Mouse (Mus musculus): ENCODE measurements around the gene Abcb7. TPM values are rescaled to one million over a fixed set of nuclear protein-coding genes. Genes with fewer than 3 reads are reported as not detected.

Abcb7 gene
- polyA plus RNA-seq (2012; rRNA removed): 3.5 and 5.7 TPM in 2 replicates
- 10.7 and 10.8 TPM in 2 replicates for polyA plus RNA-seq (2014; fragmentation: Nextera tagmentation; extraction: Ambion mirVana)

- Histone ChIP-seq H3K4me2 (ENCODE audit: low read depth) (peak within 1 kb of the TSS; percentile 65), H3K27ac (peak within 1 kb of the TSS; percentile 80), H3K9me3 (ENCODE audit: control insufficient read depth, low read length) (no peaks in the 10 kb centered on the region), H3K4me1 (replicated peaks; ENCODE audit: control insufficient read depth in 2 of 2, insufficient read depth in 2 of 2, low read length in 1 of 2) (peaks cover 0 to 3% of the 10 kb centered on the region in 2 experiments; a peak in 2 of 4 replicates), H3K9ac (replicated peaks) (peak within 1 kb of the TSS; percentile 91), H3K36me3 (replicated peaks; ENCODE audit: control insufficient read depth, insufficient read depth, low read depth) (no peaks in the 10 kb centered on the region), H3K4me3 (ENCODE audit: insufficient read depth in 1 of 2, low read depth in 2 of 2, low read length in 2 of 2) (peak within 1 kb of the TSS; percentile 81 to 82), H3K27me3 (ENCODE audit: control insufficient read depth, insufficient read depth, low read length) (no peaks in the 10 kb centered on the region)
- WGBS (ENCODE audit: insufficient replicate concordance): 8% methylated on average over 54 of the region's 58 CpGs
- peak; percentile 92 for ATAC-seq (ENCODE audit: insufficient read depth)
- DNase-seq (ENCODE audit: low read depth in 3 of 3, low spot score in 3 of 3): peak; percentile 66 to 70 (median 67)
- TF ChIP-seq EP300 (IDR thresholded peaks at IDR 0.05; ENCODE audit: low read depth) (no peak), CTCF (IDR thresholded peaks at IDR 0.05; ENCODE audit: low read depth) (peak; percentile 27; the same call in 1 of the 2 replicates)
These were observed at the start of gene Abcb7 for GRCm38 (mm10) chrX:104413183-104413983. Gene Abcb7 (minus strand): TSS chrX:104413856.

GRCm38 (mm10) chrX:104461755-104462154 lies 48.1 kb upstream of the Abcb7 start:
- Histone ChIP-seq H3K4me1 (replicated peaks; ENCODE audit: control insufficient read depth in 2 of 2, insufficient read depth in 2 of 2, low read length in 1 of 2) (no peaks in the 10 kb centered on the region), H3K27ac (no peak overlapping the region), H3K4me2 (ENCODE audit: low read depth) (no peak overlapping the region), H3K4me3 (ENCODE audit: insufficient read depth in 1 of 2, low read depth in 2 of 2, low read length in 2 of 2) (no peak overlapping the region), H3K27me3 (ENCODE audit: control insufficient read depth, insufficient read depth, low read length) (no peaks in the 10 kb centered on the region; the same call in 1 of the 2 replicates), H3K36me3 (replicated peaks; ENCODE audit: control insufficient read depth, insufficient read depth, low read depth) (no peaks in the 10 kb centered on the region), H3K9me3 (ENCODE audit: control insufficient read depth, low read length) (no peaks in the 10 kb centered on the region), H3K9ac (replicated peaks) (no peak overlapping the region)
- 49% methylated on average over 2 of the region's 2 CpGs for WGBS (ENCODE audit: insufficient replicate concordance)
- no peak for DNase-seq (ENCODE audit: low read depth in 3 of 3, low spot score in 3 of 3)
- ATAC-seq (ENCODE audit: insufficient read depth): no peak
- TF ChIP-seq CTCF (IDR thresholded peaks at IDR 0.05; ENCODE audit: low read depth): no peak
- TF ChIP-seq EP300 (IDR thresholded peaks at IDR 0.05; ENCODE audit: low read depth): no peak

GRCm38 (mm10) chrX:104452433-104452832 lies 38.8 kb upstream of the Abcb7 start:
- TF ChIP-seq CTCF (IDR thresholded peaks at IDR 0.05; ENCODE audit: low read depth) (no peak), EP300 (IDR thresholded peaks at IDR 0.05; ENCODE audit: low read depth) (no peak)
- DNase-seq (ENCODE audit: low read depth in 3 of 3, low spot score in 3 of 3) (no peak), ATAC-seq (ENCODE audit: insufficient read depth) (no peak)
- H3K27ac ChIP-seq: no peak overlapping the region
- H3K4me1 ChIP-seq (replicated peaks; ENCODE audit: control insufficient read depth in 2 of 2, insufficient read depth in 2 of 2, low read length in 1 of 2): no peaks in the 10 kb centered on the region
- no peaks in the 10 kb centered on the region for H3K36me3 ChIP-seq (replicated peaks; ENCODE audit: control insufficient read depth, insufficient read depth, low read depth)
- no peak overlapping the region for H3K4me3 ChIP-seq (ENCODE audit: insufficient read depth in 1 of 2, low read depth in 2 of 2, low read length in 2 of 2)
- H3K9me3 ChIP-seq (ENCODE audit: control insufficient read depth, low read length): no peaks in the 10 kb centered on the region
- WGBS (ENCODE audit: insufficient replicate concordance): 42% methylated on average over 1 of the region's 1 CpGs
- no peak overlapping the region for H3K9ac ChIP-seq (replicated peaks)
- no peaks in the 10 kb centered on the region for H3K27me3 ChIP-seq (ENCODE audit: control insufficient read depth, insufficient read depth, low read length)
- no peak overlapping the region for H3K4me2 ChIP-seq (ENCODE audit: low read depth)

GRCm38 (mm10) chrX:104433456-104433855 lies 19.8 kb upstream of the Abcb7 start:
- Histone ChIP-seq H3K9me3 (ENCODE audit: control insufficient read depth, low read length) (no peaks in the 10 kb centered on the region), H3K27ac (no peak overlapping the region), H3K4me1 (replicated peaks; ENCODE audit: control insufficient read depth in 2 of 2, insufficient read depth in 2 of 2, low read length in 1 of 2) (no peaks in the 10 kb centered on the region), H3K27me3 (ENCODE audit: control insufficient read depth, insufficient read depth, low read length) (no peaks in the 10 kb centered on the region; the same call in 1 of the 2 replicates), H3K4me3 (ENCODE audit: insufficient read depth in 1 of 2, low read depth in 2 of 2, low read length in 2 of 2) (no peak overlapping the region), H3K36me3 (replicated peaks; ENCODE audit: control insufficient read depth, insufficient read depth, low read depth) (no peaks in the 10 kb centered on the region), H3K4me2 (ENCODE audit: low read depth) (no peak overlapping the region), H3K9ac (replicated peaks) (no peak overlapping the region)
- ATAC-seq (ENCODE audit: insufficient read depth): no peak
- WGBS (ENCODE audit: insufficient replicate concordance): 38% methylated on average over 1 of the region's 1 CpGs
- DNase-seq (ENCODE audit: low read depth in 3 of 3, low spot score in 3 of 3): no peak
- no peak for TF ChIP-seq EP300 (IDR thresholded peaks at IDR 0.05; ENCODE audit: low read depth)
- TF ChIP-seq CTCF (IDR thresholded peaks at IDR 0.05; ENCODE audit: low read depth): no peak

- 24% methylated on average over 3 of the region's 3 CpGs for WGBS (ENCODE audit: insufficient replicate concordance)
- DNase-seq (ENCODE audit: low read depth in 3 of 3, low spot score in 3 of 3): no peak
These were observed 14.5 kb upstream of the Abcb7 start for GRCm38 (mm10) chrX:104428108-104428507.

More at GRCm38 (mm10) chrX:104428108-104428507, 14.5 kb upstream of the Abcb7 start:
- Histone ChIP-seq H3K4me2 (ENCODE audit: low read depth) (no peak overlapping the region), H3K27me3 (ENCODE audit: control insufficient read depth, insufficient read depth, low read length) (no peaks in the 10 kb centered on the region; the same call in 1 of the 2 replicates), H3K4me3 (ENCODE audit: insufficient read depth in 1 of 2, low read depth in 2 of 2, low read length in 2 of 2) (no peak overlapping the region), H3K27ac (no peak overlapping the region), H3K9me3 (ENCODE audit: control insufficient read depth, low read length) (no peaks in the 10 kb centered on the region), H3K36me3 (replicated peaks; ENCODE audit: control insufficient read depth, insufficient read depth, low read depth) (no peaks in the 10 kb centered on the region), H3K4me1 (replicated peaks; ENCODE audit: control insufficient read depth in 2 of 2, insufficient read depth in 2 of 2, low read length in 1 of 2) (no peaks in the 10 kb centered on the region), H3K9ac (replicated peaks) (no peak overlapping the region)
- TF ChIP-seq EP300 (IDR thresholded peaks at IDR 0.05; ENCODE audit: low read depth) (no peak), CTCF (IDR thresholded peaks at IDR 0.05; ENCODE audit: low read depth) (no peak)
- ATAC-seq (ENCODE audit: insufficient read depth): no peak
